Mouse (Mus musculus) mouse trophoblast stem cell (cell line): Measurements from ENCODE around the gene Mroh2b.

ENCODE experiments used
- in situ Hi-C, 2 experiments: fragments of 300-500 bp; cut with MseI, MboI; formaldehyde crosslinking; loops; 2 replicates in 1 of 2; 3 replicates in 1 of 2; pipeline ENCODE4 v1.15.1; 2025

Gene Mroh2b

GRCm38 (mm10) chr15:4898437-4898836 lies at the start of gene Mroh2b:
Gene Mroh2b (plus strand): TSS chr15:4898737.
- in situ Hi-C loops: loop anchor here in 1 of 2 experiments (10.0 kb wide), 1 partner anchor 64 kb away; no protein-coding TSS in a partner anchor

- in situ Hi-C loops: no loop called here
These were observed 48.5 kb upstream of the Mroh2b start for GRCm38 (mm10) chr15:4850015-4850414.

- in situ Hi-C loops: loop anchor here in 1 of 2 experiments (10.0 kb wide), 1 partner anchor 60 kb away; no protein-coding TSS in a partner anchor
These were observed 3.6 kb upstream of the Mroh2b start for GRCm38 (mm10) chr15:4894962-4895361.

- in situ Hi-C loops: no loop called here
These were observed 36.2 kb downstream of the Mroh2b start for GRCm38 (mm10) chr15:4934731-4935130.

GRCm38 (mm10) chr15:4973355-4973754 lies 74.8 kb downstream of the Mroh2b start:
- in situ Hi-C loops: no loop called here

GRCm38 (mm10) chr15:5002903-5003302 lies 104.4 kb downstream of the Mroh2b start:
- in situ Hi-C loops: no loop called here

- in situ Hi-C loops: no loop called here
These were observed 105.1 kb downstream of the Mroh2b start for GRCm38 (mm10) chr15:5003503-5004196.

- in situ Hi-C loops: no loop called here
These were observed 111.1 kb downstream of the Mroh2b start for GRCm38 (mm10) chr15:5009644-5010107.
